Mouse (Mus musculus): Measurements from ENCODE around the gene Nr1d1.

Nr1d1 gene

DNA sequence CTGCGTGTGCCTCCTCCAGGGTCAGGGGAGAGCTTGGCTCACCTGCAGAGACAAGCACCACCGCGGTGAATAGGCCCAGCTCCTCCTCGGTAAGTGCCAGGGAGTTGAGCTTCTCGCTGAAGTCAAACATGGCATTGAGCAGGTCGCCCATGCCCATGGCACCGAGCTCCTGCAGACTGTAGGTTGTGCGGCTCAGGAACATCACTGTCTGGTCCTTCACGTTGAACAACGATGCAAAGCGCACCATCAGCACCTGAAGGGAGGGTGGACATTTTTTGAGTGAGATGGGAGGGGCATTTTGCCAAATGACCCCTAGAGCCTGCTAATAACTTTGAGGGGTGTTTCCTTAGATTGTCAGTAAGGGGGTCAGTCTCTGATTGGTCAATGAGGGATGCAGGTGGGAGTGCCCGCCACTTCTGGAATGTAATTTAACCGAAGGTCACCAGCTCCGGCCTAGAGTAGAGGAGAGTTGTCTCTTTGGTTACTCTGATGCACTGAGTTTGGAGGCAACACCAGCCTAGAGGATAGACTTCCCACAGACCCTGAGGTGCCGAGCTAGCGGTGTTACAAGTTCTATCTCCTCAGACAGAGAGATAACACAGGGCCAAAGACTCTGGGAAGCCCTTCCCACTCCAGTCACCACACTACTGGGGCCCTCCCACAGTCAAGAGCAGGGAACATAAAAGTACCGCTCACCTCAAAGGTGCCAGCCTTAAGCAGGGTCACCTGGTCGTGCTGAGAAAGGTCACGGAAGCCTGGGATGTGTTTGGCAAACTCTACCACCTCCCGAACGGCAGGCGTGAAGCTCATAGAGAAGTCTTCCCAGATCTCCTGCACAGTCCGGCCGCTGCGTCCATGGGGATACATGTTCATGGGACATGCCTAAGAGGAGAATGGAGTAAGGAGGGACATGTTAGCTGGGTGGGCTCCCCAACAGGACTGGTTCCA lies 5.9 kb downstream of the Nr1d1 start:
- no peak for DNase-seq (ENCODE audit: low spot score)

DNA sequence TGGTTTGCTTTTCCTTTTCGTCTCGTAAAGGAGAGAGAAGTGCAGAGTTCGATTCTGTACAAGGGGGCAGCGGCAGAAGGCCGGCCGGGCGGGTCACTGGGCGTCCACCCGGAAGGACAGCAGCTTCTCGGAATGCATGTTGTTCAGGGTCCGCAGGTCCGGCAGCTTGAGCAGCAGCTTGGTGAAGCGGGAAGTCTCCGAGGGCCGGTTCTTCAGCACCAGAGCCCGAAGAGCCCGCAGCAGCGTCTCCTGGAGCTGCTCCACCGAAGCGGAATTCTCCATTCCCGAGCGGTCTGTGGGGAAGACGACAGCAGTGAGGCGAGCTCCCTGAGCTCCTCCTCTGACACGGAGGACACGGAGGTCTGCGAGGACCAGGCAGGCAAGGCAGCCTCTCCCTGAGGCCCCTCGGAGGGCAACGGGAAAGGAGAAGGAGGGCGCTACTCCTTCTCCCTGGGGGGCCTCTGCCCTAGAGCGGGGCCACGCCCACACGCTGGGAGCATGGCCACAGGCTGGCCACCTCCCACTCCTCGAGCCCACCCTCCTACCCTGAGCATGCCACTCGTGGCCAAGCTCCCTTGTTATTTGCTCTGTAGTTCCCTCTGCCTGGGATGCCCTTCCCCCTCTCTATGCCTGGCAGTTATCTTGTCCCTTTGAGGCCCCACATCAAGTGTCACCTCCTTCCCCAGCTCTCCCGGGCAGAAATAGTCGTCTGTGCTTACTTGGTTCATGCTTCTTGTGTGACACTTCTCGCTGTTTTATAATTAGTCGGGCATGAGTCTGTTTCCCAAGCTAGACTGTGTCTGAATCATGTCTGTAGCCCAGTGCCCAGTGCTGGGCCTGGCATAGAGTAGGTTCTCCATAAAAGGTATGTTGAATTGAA lies 6.8 kb downstream of the Nr1d1 start:
- DNase-seq (ENCODE audit: low spot score), result no peak

DNA sequence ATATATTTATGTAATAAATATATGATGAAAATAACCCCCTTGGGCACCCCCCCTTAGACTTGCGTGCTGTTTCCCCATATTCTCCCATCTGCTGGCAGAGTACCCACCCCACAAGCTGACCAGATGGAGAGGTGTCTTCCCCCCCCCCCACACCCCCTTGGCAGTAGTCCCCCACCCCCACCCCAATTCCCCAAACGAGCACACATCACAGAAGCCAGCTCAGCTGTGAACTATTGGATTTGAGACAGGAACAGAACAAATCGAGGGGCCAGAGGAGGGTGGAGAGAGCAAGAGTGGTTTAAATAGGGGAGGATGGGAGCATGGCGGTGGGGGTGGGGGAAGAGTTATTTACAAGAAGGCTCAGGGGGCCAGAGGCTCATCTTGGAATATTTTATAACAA lies 7.4 kb downstream of the Nr1d1 start:
- no peak for DNase-seq (ENCODE audit: low spot score)

DNA sequence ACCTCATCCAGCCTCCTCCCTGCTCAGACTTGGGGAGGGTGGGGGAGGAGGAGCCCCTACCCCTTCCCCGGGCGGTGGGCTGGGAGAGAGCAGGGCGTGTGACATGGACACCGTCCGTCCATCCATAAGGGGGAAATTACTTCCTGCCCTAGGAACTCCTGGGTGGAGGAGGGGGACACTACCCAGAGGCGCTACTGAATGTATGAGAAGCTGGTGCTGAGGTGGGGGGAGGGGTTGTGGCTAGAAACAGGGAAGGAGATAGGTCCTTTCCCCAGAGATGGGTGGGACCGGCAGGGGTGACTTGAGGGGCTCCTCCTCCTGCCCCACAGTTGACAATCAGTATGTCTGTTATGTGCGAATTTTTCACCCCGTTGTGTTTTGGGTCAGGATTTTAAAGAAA lies 7.9 kb downstream of the Nr1d1 start:
- DNase-seq (ENCODE audit: low spot score), result no peak

DNA sequence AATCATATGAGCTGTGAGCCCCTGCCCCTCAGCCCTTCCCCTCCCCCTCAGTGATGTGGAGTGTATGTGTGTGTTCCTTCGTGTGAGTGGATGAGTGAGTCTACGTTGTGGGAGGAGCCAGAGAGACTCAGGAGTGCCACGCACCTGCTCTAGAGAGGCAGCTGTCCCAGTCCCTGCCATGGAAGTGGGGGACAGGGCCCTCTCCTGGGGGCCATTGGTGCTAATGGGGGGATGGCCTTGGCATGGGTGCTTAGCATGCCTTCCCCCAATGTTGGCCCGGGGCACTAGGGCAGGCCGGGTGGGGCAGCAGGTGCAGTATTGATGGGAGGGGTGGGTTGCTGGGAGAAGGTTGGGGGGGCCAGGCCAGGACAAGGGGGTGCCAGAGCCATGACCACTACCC lies 8.3 kb downstream of the Nr1d1 start:
- no peak for DNase-seq (ENCODE audit: low spot score)

DNA sequence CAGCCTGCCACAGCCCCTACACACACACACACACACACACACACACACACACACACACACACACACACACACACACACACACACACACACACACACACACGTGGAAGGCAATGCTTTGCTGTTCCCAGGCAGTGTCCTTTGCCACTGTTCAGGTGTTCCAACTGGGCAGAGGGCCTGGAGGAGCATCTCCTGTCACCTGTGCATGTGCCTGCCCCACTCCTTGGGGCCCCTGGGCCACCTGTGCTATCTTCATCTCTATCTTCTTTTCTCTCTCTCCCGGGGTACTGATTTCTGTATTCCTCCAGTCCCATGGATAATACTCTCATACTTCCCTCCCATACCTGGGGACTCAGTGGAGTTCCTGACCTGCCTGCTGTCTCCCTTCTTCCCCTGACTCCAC lies 8.8 kb downstream of the Nr1d1 start:
- DNase-seq (ENCODE audit: low spot score), result no peak

DNA sequence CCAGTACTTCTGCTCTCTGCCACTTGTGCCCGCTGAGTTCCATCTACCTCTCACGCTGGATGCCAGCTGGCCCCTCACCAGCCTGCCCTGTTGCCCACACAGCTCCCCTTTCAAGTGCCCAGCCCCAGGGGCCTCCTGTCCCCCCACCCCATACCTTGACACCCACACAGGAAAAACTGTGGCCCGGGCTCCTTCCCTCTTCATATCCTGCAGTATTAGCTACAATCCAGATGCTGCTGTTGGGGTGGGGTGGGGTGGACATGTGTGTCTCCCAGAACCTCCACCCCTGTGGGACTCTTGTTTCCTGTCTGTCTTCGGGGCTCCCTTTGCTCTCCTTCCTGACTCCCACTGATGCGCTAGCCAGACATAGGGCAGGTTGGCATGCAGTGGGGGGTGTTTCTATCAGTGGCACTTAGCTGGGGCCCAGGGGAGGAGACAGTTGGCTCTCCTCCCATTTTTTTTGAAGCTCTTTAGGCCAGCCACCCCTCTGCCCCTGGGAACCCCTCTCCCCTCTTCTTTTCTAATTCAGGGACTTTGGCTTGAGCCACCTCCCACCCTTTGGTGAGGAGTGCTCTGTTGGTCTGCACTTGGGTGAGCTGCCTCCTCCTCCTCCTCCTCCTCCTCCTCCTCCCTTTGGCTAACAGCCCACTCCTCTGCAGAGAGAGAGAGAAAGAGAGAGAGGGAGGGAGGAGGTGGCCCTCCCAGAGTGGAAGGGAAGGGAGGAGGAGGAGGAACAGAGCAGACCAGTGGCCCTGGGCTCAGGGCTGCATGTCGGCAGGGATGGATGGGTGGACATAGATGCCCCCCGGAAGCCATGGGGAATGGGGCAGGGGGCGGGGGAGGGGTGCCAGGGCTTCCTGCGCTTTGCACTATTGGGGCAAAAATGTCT lies 9.5 kb downstream of the Nr1d1 start:
- DNase-seq (ENCODE audit: low spot score), result no peak

DNA sequence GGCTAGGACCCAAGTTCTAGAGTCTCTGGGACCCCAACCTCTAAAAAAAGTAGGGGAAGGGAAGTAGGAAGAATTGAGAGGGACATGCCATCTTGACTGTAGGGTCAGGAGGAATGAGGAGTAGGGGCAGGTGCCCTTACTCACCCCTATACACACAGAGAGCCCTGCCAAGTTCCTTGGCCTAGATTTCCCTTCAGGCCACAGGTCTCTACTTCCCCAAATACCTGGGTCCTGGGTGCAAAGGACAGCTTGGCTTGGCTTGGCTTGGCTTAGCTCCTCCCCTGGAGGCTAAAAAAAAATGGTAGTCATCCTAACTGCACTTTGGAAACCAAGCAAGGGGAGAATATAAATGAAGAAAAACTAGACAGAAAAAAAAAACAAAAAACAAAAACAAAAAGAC lies 10.4 kb downstream of the Nr1d1 start:
- DNase-seq (ENCODE audit: low spot score), result no peak

DNA sequence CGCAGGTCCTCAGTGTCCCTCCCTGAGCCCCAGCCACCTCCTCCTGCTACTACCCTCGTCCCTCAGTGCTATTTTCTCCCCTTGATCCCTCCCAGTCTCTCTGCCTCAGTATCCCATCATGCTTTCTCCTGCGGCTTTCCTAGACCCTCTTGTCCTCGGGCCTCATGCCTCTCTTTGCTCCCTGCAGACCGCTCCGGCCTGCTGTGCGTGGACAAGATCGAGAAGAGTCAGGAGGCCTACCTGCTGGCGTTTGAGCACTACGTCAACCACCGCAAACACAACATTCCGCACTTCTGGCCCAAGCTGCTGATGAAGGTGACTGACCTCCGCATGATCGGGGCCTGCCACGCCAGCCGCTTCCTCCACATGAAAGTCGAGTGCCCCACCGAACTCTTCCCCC lies 11.0 kb downstream of the Nr1d1 start:
- DNase-seq (ENCODE audit: low spot score), result no peak

DNA sequence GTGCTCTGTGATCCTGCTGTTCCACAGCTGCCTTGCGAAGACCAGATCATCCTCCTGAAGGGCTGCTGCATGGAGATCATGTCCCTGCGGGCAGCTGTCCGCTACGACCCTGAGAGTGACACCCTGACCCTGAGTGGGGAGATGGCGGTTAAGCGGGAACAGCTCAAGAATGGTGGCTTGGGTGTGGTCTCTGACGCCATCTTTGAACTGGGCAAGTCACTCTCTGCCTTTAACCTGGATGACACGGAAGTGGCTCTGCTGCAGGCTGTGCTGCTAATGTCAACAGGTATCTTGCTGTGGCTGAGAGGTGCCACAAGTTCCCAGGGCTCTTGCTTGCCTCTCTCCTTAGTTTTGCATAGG lies 11.7 kb downstream of the Nr1d1 start:
- DNase-seq (ENCODE audit: low spot score), result no peak

DNA sequence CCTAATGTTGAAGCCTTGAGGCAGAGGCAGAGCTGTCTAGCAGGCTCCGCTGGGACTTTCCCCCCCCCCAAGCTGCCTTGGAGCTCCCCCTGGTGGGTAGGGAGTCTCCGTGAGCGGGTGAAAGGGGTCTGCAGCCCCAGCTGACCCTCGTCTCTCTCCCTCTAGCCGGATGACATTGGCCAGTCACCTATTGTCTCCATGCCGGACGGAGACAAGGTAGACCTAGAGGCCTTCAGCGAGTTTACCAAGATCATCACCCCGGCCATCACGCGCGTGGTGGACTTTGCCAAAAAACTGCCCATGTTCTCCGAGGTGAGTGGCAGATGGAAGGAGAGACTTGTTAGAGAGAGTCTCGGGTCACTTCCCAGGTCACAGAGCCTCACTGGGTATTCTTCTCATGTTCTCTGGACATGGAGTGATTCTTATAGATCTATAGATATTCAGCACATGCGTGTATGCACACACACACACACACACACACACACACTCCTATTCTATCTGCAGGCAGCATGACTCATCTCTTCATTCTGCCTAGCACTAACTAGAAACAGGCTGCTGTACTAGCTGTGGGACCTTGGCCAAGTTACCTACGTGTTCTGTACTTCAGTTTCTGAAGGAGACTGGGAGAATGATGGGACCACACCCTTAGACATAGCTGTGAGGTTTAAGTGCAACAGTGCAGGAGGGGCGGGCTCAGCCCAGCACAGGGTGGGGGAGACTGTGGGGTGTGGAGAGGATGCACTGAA lies 12.2 kb downstream of the Nr1d1 start:
- DNase-seq (ENCODE audit: low spot score), result no peak

DNA sequence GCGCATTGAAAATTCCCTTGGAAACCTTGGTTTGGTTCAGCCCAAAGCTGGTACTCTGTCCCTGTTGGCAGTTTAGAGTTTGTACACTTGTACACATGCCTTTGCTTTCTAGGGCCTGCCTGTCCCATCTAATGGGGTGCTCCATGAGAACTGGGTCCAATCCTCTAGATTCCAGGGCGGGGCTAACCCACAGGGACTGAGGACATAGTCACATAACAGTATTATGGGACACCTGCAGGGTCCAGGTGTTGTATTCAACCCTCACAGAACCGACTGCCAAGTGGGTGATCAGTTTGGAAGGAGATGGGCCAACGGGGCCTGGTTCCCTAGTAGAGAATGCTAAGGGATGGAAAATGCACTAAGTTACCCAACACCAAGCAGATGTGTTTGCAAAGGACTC lies 13.2 kb downstream of the Nr1d1 start:
- DNase-seq (ENCODE audit: low spot score), result no peak

DNA sequence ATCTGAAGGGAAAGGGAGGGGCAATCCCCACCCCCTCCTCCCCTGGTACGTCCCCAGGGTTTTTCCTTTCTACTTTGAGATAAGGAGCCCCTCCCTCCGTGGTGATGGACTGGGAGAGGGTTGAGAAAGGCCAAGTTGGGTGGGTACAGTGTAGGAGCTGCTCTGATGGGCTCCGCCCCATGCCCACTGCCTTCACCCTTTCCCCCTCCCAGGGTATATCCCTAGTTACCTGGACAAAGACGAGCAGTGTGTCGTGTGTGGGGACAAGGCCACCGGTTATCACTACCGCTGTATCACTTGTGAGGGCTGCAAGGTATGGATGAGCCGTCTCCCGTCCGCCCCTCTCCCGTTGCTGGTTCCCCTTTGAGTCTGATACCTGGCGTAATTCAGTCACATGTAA lies 18.4 kb downstream of the Nr1d1 start:
- no peak for DNase-seq (ENCODE audit: low spot score)

DNA sequence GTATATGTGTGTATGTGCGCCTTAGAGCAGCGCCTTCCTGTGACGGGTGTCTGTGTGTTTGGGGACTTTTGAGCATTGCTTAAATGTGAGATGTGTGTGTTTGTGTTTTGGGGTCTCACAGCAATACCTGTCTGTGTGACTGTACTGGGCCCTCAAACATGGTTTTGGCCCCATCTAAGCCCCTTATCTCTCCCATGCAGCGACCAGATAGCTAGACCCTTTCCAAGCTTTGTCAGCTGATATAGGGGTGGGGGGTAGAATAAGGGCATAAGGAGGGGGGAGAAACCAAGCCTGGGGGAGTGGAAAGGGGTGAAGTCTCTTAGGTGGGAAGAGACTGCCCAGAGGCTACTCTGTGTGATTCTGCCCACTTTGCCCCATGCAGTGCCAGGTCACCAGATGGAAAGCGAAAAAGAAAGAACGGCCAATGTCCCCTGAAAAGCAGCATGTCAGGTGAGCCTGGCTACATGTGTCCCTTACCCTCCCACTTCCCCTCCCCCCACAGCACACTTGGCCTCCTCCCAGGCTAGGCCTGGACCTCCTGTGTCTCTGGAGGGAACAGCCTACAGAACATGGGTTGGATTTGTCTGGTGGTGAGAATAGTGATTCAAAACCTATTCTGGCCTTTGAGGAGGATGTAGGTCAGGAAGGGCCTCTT lies 19.3 kb downstream of the Nr1d1 start:
- DNase-seq (ENCODE audit: low spot score), result no peak

DNA sequence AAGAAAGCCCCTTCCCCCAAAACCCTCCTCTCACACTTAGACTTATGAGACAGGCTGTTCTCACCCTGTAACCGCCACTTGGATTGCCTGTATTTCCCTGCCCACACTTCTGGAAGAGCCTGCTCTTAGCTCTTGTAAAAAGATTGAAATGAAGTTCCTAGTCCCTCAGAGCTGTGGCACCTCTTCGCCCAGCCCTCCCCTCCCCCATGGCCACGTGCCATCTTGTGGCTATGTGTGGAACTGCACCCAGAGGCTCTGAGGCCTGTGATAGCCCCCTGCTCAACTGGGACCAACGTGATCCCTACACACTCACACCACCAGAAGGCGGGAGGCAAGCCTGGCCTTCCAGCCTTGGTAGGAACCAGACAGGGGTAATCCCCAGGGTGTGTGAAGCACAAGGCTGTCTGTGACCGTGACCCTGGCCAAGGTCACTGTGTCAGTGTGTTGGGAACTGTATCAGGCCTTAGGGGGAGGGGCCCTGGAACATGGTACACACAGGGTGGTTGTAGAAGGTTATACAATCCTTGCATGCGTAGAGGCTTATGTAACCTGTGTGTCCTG lies 20.4 kb downstream of the Nr1d1 start:
- DNase-seq (ENCODE audit: low spot score), result no peak

DNA sequence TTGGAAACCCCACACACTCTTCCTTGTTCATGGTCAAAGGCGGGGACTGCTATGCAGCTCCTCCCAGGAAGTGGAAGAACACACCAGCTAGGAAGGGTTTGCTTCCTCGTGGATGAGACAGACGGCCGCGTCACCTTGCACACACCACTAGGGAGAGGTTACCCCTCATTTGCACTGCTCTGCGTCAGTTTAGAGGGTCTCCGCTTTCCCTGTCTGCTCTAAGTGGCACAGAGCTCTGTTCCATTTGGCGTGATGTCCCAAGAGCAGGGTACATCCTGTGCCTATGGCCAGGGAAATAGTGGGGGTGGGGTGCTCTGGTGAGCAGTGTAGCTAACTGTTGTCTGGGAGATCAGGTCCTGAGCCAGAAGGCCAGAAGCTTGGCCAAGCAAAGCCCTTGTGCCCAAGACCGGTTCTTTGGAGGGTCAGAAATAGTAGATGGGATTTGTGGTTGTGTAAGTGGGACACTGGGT lies 20.9 kb downstream of the Nr1d1 start:
- no peak for DNase-seq (ENCODE audit: low spot score)

DNA sequence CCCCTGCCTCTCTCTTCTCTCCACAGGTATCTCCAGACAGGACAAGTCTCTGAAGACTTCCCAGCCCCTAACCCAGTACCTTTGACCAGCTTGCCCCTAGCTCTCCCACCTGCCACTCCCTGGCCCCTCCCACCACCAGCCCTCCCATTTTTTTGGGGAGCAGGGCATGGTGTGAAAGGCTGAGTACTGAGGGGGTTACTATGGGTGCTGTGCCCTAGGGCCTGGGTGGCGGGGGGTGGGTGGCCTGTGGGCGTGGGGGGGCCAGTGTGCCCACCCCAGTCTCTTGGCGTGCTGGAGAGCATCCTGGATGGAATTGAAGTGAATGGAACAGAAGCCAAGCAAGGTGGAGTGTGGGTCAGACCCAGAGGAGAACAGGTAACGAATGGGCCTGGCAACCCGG lies 21.9 kb downstream of the Nr1d1 start:
- DNase-seq (ENCODE audit: low spot score), result no peak

DNA sequence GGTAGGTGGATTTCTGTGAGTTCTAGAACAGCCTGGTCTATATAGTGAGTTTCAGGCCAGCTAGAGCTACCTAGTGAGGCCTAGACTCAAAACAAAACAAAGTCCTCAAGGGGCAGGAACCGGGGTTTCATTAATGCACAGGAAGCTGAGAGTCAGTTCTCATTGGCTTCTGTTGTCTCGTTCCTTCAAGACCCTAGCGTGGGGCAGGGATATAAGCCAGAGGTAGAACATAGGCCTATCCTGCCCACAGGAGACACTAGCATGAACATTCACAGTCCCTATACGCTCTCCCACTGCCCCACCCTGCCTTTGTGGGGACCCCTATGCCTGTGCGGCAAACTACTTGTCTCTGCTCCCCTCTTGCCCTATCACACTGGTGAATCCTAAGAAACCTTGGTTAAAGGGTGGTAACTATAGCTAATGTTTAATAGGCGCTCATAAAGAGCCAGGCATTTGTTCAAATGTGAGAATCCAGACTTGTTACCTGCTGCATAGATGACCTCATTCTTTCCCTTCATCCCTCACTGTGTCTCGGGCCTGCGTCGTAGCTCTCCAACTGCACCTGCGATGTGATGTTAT lies 22.5 kb downstream of the Nr1d1 start:
- no peak for DNase-seq (ENCODE audit: low spot score)

DNA sequence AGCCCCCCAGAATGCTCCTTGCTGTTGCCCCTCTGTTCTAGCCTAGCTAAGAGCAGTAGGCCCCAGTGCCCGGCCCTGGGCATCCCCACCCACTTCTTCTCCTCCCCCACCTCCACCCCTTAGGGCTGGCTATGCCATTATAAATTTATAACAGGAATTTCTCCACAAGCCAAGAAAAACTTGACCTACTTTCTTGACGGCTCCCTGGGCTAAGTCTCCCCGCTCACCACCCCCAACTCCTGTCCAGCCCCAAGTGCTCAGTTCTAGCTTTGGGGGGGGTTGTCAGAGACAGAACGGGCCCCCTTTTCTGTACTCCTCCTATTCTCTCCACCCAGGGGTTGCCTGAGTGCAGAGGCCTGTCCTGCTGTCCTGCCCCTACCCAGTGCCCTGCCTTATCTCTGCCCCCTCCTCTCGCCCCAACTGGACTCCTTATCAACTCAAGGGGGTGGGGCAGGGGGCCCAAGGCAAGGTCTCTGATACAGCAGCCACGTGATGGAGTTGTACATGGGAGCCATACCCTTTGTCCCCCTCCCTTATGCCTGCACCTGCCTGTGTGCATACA lies 23.8 kb downstream of the Nr1d1 start:
- DNase-seq (ENCODE audit: low spot score), result no peak

Measured in urinary bladder, postnatal 10 days (tissue).